Mouse (Mus musculus) c-Kit-negative CD71-positive TER-119-positive erythroid progenitor cells, embryonic 14.5 days (primary cell): ENCODE data around the gene Atp2a1.

Experiments used
- DNase-seq: peaks from one replicate; pipeline ENCODE4 v3.0.0-alpha.2; 2013; ENCODE audit warnings: low read depth, low spot score

The Atp2a1 gene

DNA sequence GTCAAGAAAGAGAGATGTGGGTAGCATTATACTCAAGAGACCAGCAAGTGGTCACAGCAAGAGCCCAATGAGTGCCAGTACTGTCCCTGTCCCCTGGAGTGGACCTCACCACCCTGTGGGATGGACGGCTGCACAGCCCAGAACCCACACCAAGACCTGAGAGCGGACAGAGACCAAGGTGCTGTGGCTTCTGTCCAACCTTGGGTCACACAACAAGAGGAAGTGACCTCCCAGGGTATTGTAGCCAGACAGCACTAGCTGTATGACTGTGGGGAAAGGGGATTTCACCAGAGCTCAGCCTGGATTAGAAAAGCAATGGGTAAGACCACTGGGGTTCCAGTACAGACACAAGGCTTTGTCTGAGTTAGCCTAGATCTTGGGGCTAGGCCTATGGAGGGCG is 10.7 kb downstream of the Atp2a1 start:
- no peak for DNase-seq

DNA sequence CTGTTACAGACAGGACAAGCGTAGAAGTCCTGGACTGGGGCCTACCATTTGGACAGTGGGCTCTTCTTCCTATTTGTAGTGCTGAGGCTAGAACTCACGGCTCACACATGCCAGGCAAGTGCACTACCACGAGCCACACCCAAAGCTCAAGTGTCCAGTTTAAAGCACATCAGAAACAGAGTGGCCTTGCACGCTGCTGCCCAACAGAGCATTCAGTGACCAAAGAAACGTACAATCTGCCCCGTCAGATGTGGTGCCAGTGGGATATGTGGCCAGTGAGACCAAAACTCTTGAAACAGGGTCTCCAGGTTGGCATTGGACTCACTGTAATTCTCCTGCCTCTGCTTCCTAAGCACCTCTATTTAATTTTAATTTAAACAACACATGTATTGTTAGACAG is 12.3 kb downstream of the Atp2a1 start:
- DNase-seq: no peak

DNA sequence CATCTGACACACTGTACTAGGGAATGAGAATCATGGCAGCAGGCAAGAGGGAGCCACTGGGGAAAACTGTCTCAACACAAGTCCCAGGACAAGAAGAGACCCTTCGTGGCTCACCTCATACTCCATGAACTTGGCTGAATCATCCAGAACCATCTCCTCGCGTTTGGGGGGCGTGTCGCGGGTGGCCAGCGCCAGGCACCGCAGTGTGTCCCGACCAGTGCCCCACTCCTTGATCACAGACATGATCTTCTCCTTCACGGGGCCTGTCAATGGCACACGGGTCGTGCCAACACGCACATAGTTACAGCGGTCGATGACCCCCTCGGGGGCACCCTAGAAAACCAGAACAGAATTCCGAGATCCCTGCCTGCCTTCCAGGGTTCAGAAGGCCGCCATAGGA is 12.9 kb downstream of the Atp2a1 start:
- no peak for DNase-seq

DNA sequence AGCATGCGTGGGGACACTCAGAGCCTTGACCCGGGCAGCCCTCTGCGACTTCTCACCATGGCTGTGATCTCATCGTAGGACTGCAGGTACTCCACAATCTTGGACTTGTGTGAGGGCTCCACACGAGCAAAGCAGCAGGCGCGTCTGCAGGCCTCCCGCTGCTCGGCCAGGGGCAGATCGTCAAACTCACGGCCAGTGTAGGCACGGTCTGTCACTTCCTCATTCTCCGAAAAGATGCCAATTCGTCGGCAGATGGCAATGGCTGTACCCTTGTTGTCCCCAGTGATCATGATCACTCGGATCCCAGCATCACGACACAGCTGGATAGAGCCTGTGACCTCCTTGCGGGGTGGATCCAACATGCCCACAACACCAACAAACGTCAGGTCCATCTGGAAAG is 14.4 kb downstream of the Atp2a1 start:
- DNase-seq: no peak

DNA sequence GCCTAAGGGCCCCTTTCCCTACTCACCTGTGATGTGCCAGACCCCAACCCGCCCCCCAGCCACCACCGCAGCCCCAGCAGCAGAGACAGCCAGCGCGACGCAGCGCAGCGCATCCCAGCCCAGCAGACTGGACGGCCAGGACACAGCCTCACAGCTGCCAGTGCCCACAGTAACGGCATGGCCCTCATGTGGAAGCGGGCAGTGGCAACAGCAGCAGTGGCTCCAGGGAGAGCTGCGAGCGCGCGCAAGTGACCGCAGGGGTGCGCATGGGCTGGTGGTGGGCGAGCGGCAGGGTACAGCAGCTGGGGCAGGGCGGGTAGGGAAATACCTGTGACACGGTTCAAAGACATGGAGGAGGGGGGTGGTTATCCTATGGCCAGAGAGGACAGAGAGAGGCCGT is 16.7 kb downstream of the Atp2a1 start:
- no peak for DNase-seq

DNA sequence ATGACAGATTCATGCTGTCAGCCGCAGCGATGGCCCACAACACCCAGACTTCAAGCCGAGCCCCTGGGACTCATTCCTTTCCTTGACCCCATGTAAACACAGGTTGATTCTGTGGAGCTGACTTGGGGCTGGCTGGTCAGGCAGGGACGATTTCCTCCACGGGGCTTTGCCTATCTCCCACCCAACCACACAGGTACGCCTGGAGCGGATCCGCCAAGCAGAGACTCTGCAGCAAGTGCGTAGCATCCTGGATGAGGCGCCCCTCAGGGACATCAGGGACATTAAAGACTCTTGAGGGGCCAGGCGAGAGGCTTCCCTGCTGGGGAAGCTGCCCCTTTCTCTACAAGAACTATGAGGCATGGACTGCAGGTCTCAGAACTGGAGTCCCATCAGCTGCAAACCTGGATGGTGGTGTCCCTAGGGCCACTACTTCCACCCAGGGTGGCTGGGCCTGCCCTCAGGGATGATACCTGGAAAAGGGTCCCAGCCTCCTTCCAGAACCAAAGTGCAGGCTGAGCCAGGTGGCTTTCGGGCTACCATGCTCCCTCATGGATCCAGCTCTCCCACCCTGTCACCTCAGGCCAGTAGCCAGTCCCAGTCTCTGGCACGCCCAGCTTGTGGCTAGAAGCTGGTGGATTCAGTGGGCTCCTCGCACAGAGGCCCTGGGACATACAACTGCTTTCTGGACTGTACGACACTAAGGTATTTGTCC is 17.6 kb downstream of the Atp2a1 start:
- DNase-seq: no peak

DNA sequence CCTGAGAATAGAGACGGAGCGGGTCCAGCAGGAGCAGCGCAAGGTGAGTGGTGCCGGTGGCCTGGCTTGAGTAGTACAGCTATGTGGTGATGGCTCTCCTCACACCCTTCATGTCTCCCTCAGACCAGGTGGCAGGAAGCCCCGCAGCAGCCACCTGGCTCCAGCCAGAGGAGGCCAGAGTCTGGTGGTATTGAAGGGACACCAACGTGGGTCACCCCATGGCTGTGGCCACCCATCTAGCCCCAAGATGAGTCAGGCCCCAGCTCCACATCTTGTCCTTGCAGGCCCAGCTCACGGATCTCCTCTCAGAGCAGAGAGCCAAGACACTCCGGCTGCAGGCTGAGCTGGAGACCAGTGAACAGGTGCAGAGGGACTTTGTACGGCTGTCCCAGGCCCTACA is 18.4 kb downstream of the Atp2a1 start:
- DNase-seq: no peak

DNA sequence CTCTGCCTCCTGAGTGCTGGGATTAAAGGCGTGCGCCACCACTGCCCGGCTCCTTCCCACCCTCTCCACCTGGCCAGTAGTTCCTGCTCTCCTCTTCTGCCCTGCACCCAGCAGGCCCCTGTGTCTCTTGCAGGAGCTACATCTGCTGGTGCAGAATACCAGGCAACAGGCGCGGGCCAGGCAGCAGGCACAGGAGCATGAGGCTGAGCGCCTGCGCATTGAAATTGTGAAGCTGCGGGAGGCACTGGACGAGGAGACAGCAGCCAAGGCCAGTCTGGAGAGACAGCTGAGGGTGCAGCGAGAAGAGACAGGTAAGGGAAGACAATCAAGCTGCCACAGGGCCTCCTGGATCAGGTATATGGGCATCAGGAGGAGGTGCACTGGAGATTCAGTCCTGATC is 18.9 kb downstream of the Atp2a1 start:
- DNase-seq: no peak

DNA sequence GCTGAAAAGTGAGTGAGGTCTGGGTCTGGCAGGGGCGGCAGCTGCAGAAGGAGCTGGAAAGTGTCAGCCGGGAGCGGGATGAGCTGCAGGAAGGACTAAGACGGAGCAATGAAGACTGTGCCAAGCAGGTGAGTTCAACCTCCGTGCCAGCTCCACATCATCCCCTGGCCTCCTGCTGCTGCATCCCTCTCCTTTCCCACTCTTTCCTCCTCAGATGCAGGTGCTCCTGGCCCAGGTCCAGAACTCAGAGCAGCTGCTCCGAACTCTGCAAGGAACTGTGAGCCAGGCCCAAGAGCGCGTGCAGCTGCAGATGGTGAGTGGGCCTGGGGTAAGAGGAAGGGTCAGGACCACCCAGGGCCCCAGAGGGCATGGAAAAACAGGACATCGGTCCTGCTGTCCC is 22.8 kb downstream of the Atp2a1 start:
- no peak for DNase-seq

DNA sequence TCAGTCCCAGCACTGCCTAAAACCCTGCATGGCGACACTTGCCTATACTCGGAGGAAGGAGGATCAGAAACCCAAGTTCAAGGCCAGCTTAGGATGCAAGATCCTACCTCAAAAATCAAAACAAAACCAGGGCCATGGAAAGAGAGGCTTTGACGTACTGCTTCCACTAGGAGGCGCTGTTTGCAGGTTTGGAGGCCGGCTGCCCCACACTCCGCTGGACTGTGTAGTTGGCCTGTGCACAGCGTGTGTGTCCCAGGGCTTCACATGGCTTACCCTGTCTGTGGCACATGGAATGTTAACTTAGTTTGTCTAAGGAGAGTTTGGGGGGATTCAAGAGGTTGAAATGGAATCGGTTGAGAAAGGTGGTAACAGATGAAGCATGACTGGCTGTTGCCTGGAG is 26.1 kb downstream of the Atp2a1 start:
- peak; percentile 46 for DNase-seq

DNA sequence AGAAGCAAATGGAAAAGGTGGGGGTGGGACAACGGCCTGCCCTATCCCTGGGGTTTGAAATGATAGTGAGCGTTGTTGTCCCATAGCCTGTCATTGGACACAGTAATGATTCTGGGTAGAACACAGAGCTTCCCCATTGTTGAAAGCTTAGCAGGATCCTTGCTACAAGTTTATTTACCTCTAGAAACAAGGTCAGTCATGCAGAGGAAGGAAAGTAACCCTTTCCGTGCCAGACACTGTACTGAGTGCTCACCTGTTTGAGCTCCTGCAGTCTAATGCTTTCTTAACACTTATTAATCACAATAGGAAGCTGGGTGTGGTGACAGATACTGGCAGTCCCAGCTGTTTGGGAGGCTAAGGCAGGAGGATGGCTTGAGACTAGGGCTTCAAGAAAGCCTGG is 27.1 kb downstream of the Atp2a1 start:
- DNase-seq: no peak

DNA sequence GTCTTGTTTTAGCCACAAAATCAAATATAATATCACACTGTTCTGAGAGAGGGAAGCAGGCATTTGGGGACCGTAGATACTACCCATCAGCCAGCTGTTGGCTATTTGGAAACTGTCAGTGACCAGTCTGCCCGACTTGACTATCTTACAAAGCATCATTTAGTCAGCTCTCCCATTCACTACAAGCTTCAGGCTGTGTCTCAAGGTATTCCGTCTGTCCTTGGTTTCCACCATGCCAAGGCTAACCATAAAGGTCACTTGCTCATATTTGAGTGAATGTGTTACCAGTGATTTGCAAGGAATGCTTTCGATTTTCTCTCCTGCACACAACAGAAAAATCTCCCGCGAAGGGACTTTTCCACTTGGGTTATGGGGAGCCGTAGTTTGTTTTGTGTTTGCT is 28.2 kb downstream of the Atp2a1 start:
- no peak for DNase-seq

DNA sequence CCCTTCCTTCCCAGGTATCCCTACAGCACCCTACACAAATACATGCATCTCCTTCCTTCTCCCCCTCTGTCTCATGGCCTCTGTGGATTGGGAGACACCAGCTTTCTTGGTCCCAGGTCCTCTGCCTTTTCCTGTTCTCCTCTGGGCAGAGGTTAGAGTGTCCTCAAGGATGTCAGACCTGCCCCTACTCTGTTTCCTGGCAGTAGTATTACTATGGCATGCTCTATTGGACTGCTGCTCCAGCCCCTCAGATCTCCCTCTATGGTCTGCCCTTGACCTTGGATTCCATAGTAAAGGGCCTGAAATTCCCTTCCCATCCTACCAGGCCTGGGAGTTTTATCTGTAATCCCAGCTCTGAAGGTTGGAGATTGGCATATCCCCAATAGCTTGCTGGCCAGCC is 32.7 kb downstream of the Atp2a1 start:
- DNase-seq: no peak

DNA sequence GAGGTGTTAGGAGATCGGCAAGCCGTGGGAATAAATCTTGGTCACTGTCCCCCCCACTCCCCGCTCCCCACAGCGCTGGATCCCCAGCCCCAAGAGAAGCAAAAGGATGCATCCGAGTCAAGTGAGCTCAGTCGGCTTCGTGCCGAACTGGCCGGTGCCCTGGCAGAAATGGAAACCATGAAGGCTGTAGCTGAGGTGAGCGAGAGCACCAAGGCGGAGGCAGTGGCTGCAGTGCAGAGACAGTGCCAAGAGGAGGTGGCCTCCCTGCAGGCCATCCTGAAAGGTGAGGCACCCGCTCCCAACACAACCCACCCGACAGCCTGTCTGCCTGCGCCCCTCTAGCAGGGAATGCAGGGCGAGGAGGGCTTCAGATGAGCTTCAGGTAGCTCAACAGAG is 33.4 kb downstream of the Atp2a1 start:
- no peak for DNase-seq

DNA sequence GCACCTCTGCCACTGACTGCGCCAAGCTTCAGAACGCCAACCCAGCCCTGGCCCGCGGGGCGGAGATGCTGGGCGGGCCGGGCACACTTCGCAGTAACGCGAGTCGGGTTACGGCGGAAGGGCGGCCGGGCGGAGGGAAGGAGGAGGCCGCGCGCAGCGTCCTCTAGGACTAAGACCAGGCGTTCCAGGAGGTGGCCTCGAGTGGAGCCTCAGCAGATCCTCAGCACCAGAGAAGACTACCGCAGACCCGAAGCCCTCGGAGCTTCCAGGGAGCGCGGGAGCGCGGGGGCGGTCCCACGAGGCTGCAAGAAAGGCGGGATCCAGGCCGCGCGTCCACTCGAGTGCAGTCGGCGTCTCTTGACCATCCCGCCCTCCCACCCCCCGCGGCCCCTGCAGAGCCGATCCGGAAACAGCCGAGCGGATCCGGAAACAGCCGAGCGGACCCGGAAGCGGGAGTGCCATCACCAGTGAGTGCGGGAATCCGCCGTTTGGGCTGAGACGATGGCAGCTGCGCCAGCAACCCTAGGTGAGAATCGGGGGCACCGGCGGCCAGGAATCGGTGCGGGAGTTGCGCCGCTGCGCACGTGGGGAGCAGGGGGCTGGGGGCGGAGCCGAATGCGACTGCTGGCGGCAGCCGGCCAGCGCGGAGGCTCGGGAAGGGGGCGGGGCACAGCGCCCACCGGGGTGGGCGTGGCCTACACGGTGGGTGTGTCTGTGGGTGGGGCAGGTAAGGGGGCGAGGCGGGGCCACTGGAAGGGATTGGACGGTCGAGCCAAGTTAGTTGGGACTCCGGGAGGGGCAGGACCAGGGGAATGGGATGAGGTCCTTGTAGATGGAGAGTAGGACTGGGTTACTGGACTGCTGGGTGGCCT is 34.0 kb downstream of the Atp2a1 start, which contains the start of gene Rabep2:
Gene Rabep2 (plus strand): TSS at position 129 of the 872 bp plus-strand sequence.
- peak; percentile 56 for DNase-seq

DNA sequence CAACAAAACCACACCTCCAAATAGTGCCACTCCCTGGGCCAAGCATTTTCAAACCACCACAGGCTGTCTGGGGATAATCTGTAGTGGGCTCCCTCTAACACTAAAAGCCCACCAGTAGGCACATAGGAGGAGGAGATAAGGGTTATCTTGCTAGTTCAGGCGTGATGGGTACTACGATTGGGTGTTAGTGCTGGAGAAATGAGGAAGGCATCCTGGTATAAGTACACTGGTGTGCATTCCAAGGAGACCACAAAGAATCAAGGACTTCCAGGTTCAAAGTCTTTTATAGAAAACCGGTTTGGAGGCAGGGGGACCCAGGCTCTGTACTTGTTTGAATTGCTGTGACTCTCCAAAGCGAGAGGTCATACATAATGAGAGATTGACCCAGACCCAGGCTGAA is 34.8 kb downstream of the Atp2a1 start:
- peak; percentile 19 for DNase-seq

DNA sequence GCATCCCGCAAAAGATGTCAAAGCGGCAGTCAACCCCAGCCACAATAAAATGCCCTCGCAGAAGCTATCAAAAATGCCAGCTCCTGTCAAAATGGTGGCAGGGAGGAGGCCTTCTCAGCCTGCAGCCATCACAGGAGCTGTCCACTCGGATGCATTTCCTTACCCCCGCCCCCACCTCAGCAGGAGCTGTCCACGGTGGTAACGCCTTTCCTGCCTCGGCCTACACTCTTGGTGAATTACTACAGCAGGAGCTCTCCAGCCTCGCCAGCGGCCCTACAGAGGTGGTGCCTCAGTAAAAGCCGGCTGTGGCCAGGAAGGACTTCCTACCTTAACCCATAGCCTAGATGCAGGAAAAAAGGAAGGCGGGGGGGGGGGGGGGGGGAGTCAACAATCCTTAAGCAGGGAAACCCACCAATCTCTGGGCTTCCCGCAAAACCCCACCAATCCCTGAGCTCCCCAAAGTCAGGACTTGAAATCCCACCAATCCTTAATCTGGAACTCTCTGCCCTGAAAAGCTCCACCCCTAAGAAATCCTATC is 35.5 kb downstream of the Atp2a1 start:
- DNase-seq: no peak

DNA sequence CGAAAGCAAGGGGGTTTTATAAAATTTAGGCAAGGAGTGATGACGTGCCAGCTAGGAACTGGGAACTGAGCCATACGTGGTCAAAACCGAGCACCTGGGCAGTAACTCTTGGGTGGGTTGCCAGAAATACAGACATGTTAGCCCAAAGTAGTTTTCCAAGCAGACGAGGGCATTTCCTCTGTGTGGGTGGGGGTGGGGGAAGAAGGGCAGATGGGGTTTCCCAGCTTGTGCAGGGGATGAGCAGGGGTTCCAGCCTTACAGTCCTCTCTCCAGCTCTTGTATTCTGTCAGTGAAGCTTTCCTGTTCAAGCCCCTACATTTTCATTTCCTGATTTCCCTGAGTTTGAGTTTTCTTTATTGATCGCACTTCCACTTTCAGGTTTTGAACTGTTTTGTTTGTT is 38.7 kb downstream of the Atp2a1 start:
- DNase-seq: no peak

DNA sequence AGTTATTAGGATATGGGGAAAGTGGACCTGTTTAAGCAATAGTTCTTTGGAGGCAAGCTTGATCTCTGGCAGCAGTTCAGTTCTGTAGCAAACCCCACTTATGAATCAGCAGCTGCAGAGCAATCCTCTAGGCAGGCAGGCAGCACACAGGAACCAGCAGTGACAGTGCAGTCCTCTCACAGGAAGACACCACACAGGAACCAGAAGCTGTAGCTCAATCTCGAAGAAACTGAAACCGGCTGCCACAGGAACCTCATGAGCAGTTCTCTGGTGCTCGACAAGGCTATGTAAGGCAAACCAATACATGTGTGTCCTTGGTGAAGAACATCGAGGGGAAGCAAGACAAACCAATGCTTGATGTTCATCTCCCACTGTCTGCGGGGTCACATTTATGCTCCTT is 41.2 kb downstream of the Atp2a1 start:
- no peak for DNase-seq

DNA sequence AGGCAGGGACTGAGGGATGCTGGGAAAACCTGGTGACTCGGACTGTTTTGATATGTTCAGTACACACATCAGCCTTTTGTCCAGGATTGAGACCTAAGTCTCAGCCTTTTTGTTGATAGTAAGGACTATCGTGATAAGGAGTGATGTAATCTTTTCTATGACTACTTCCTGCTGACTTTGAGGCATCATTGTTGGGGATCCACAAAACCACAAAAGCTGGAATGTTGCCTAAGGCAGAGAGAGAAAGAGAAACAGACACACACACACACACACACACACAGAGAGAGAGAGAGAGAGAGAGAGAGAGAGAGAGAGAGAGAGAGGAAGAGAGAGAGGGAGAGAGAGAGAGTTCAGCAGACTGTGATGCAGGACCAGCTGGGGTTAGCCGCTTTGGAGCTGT is 44.4 kb downstream of the Atp2a1 start:
- DNase-seq: no peak

DNA sequence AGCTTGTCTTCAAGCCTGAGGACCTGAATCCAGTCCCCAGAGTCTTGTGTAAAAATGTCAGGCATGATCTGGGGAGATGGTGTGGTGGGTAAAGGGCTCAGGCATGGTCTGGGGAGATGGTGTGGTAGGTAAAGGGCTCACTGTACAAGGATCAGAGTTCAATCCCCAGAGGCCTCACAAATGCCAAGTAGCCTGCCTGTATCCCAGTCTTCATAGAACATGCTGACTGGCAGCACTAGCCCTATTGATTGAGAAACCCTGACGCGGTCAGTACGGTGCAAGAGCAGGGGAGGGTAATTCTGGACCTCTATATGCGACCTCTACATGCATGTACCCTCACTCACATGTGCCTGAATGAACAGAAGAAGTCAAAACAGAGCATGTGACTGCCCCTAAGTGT is 45.3 kb downstream of the Atp2a1 start:
- DNase-seq: no peak

DNA sequence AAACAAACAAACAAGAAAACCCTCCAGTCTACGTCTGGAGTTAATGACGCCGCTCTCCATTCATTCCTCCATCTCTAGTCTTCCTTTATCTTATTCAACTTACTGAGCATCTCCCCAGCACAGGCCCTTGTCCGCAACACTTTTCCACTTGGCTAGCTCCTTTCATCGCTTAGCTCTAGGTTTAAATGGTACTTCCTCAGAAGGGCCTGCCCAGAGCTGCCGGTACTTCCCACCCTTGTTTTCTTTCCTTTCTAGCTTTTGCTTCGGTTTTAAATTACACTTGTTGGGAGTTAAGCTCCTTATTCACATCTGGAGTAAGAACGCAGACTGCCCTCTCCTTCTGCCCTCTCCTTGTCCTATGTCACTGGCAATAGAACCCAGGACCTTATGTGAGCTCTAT is 45.9 kb downstream of the Atp2a1 start:
- no peak for DNase-seq

DNA sequence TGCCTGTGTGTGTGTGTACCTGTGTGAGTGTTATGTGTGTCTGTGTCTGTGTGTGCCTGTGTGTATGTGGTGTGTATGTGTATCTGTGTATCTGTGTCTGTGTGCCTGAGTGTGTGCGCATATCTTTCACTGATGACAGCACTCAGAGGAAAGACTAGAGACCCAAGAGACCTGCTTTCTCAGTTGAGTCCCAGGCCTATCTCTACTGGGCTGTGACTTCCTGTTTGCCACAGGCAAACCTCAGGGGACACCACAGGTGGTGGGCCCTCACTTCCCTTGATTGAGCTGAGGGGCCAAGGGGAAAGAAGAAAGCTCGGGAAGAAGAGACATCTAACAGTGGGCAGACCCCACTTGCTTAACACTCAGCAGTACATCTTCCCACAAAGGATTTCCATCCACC is 46.3 kb downstream of the Atp2a1 start:
- DNase-seq: no peak
